Mouse (Mus musculus) lung, postnatal 0 days (tissue): Measurements from ENCODE around the gene Parvb.

Source experiments
- CTCF ChIP-seq: IDR thresholded peaks from 2 replicates; pipeline ENCODE4 v1.5.1; 2016; ENCODE audit warnings: antibody characterized with exemption, mild to moderate bottlenecking
- EP300 ChIP-seq: IDR thresholded peaks from 2 replicates; pipeline ENCODE4 v1.6.1; 2016; ENCODE audit warnings: antibody characterized with exemption, mild to moderate bottlenecking, control low read depth

- no peak for TF ChIP-seq EP300
- TF ChIP-seq CTCF: no peak
Measured at GRCm38 (mm10) chr15:84364746-84365145, 132.9 kb downstream of the Parvb start.
